Mouse (Mus musculus): ENCODE measurements around the gene Limch1. TPM values are rescaled to one million over a fixed set of nuclear protein-coding genes. Genes with fewer than 3 reads are reported as not detected.

Limch1 gene
- total and polyA plus RNA-seq, 2 experiments: 0.13 to 0.55 TPM

DNA sequence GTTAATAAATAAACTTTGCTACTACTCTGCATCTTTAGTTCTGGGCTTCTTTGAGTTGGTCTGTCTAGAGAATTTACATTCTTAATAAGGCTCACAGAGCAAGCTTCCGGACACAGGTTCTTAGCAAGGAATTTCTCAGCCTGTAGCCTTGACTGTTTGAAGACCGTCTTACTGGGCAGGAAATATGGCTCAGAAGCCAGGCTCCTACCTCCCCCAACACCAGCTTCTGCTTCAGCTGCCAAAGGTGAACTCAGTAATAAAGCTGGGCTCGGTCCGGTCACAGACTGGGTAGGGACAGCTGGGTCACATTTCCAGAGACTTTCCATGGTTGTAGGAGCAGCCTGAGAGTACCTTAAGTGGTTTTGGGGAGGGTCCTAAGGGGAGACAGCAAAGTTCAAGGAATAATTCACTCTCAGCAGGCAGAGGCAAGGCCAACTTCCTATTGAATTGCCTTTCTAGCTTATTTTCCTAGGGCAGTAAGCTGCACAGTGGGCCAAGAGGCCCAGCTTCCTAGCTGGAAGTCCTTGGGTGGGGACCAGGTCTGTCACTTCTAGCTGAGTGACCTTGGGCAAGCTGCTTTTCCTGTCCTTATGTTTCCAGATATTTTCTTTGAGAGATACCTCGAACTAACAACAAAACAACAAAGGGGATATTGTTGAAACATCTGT is 3.0 kb downstream of the Limch1 start:
- no peak for TF ChIP-seq POLR2A (IDR thresholded peaks at IDR 0.05; ENCODE audit: extremely low read depth, insufficient read depth, low read length)
- TF ChIP-seq CTCF (IDR thresholded peaks at IDR 0.05; ENCODE audit: low read depth, low read length): no peak

DNA sequence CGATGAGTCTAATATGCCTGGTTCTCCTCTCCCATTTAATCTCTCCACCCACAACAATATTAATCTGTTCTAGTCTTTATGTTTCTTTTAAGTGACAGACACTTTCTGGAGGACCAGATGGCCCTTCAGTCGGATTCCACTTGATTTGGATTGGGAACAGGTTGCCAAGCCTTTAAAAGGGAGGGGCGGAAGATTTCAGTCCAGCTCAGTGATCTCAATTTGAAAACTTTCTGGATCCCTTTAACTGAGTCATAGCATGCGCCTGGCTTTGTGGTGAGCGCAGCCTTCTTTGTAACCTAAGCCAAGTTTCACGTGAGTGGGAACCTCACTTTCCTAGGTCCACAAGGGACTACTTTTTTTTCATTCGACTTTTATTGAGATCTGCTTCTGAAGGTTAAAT is 5.0 kb downstream of the Limch1 start:
- Histone ChIP-seq H3K4me3 (ENCODE audit: insufficient read depth, low read depth, low read length) (no peak overlapping the region), H3K9ac (ENCODE audit: low read depth, low read length) (no peak overlapping the region), H3K27ac (replicated peaks; ENCODE audit: insufficient read depth, low read depth, low read length) (no peak overlapping the region), H3K27me3 (ENCODE audit: control insufficient read depth, insufficient read depth, low read length) (no peaks in the 10 kb centered on the region), H3K79me2 (ENCODE audit: control insufficient read depth, insufficient read depth, low read length) (no peaks in the 10 kb centered on the region), H3K4me1 (ENCODE audit: control insufficient read depth, insufficient read depth, low read length) (peaks cover 2% of the 10 kb centered on the region; the same call in 1 of the 2 replicates), H3K36me3 (ENCODE audit: control insufficient read depth, insufficient read depth, low read length) (no peaks in the 10 kb centered on the region)
- WGBS: 81% methylated on average over 7 of the region's 7 CpGs
- no peak for DNase-seq (ENCODE audit: extremely low read depth, low read depth, low spot score)
- no peak for TF ChIP-seq CTCF (IDR thresholded peaks at IDR 0.05; ENCODE audit: low read depth, low read length)
- TF ChIP-seq POLR2A (IDR thresholded peaks at IDR 0.05; ENCODE audit: extremely low read depth, insufficient read depth, low read length): no peak

More for the DNA sequence above, 3.0 kb downstream of the Limch1 start:
- no peaks in the 10 kb centered on the region for H3K27me3 ChIP-seq (ENCODE audit: control insufficient read depth, insufficient read depth, low read length)
- H3K4me1 ChIP-seq (ENCODE audit: control insufficient read depth, insufficient read depth, low read length): no peaks in the 10 kb centered on the region; the same call in 1 of the 2 replicates
- no peak overlapping the region for H3K9ac ChIP-seq (ENCODE audit: low read depth, low read length)
- H3K36me3 ChIP-seq (ENCODE audit: control insufficient read depth, insufficient read depth, low read length): no peaks in the 10 kb centered on the region
- no peak overlapping the region for H3K4me3 ChIP-seq (ENCODE audit: insufficient read depth, low read depth, low read length)
- DNase-seq (ENCODE audit: extremely low read depth, low read depth, low spot score): no peak
- 53% methylated on average over 5 of the region's 5 CpGs for WGBS
- H3K79me2 ChIP-seq (ENCODE audit: control insufficient read depth, insufficient read depth, low read length): no peaks in the 10 kb centered on the region
- H3K27ac ChIP-seq (replicated peaks; ENCODE audit: insufficient read depth, low read depth, low read length): peak overlapping the region; percentile 4

DNA sequence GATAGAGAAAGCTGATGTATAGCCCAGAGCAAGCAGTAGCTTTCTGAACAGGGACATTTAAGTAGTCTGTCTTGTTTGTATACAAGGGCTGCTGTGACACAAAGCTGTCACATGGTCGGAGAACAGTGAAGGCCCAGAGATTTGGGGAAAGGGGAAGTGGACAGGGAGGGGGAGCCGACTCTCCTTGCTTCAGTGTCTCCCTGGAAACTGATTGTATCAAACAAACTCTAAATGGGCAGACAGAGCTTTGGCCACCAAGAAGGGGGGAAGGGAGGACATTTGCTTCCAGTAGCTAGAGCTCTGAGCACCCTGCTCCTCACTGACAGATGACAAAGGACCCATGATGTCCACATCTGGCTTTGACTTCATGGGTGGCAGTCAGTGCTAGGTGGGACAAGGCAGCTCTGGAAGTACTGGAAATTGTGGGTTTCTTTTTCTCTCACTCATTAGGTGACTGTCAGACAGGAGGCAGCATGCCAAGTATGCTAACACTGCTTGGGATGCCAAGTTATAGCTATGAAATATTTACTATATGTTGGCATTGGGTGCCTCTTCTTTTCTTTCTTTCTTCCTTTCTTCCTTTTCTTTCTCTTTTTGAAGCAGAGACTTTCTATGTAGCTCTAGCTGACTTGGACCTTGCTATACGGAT is 5.8 kb downstream of the Limch1 start:
- H3K27me3 ChIP-seq (ENCODE audit: control insufficient read depth, insufficient read depth, low read length): no peaks in the 10 kb centered on the region
- H3K79me2 ChIP-seq (ENCODE audit: control insufficient read depth, insufficient read depth, low read length): no peaks in the 10 kb centered on the region
- no peak overlapping the region for H3K9ac ChIP-seq (ENCODE audit: low read depth, low read length)
- peaks cover 2% of the 10 kb centered on the region; the same call in 1 of the 2 replicates for H3K4me1 ChIP-seq (ENCODE audit: control insufficient read depth, insufficient read depth, low read length)
- no peaks in the 10 kb centered on the region for H3K36me3 ChIP-seq (ENCODE audit: control insufficient read depth, insufficient read depth, low read length)
- TF ChIP-seq CTCF (IDR thresholded peaks at IDR 0.05; ENCODE audit: low read depth, low read length): no peak
- TF ChIP-seq POLR2A (IDR thresholded peaks at IDR 0.05; ENCODE audit: extremely low read depth, insufficient read depth, low read length): no peak
- DNase-seq (ENCODE audit: extremely low read depth, low read depth, low spot score): no peak
- 40% methylated on average over 3 of the region's 3 CpGs for WGBS
- H3K27ac ChIP-seq (replicated peaks; ENCODE audit: insufficient read depth, low read depth, low read length): no peak overlapping the region
- no peak overlapping the region for H3K4me3 ChIP-seq (ENCODE audit: insufficient read depth, low read depth, low read length)

DNA sequence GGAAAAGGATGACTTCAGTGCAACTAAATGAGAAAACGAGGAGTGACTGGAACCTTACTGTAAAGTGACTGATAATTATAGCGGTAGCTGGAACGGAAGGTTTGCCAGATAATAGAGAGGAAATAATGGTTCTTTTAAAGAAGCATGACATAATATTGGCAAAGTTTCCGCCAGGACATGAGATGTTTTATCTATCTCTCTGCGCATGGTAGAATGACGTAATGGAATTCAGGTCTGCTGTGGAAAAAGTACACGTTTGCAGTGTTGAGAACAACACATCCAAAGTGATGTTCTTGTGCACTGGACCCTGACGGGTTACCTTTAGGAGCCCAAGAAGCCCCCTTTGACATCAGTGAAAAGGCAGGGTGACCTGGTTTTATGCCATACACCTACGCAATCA is 8.0 kb downstream of the Limch1 start:
- TF ChIP-seq POLR2A (IDR thresholded peaks at IDR 0.05; ENCODE audit: extremely low read depth, insufficient read depth, low read length) (no peak), CTCF (IDR thresholded peaks at IDR 0.05; ENCODE audit: low read depth, low read length) (no peak)

DNA sequence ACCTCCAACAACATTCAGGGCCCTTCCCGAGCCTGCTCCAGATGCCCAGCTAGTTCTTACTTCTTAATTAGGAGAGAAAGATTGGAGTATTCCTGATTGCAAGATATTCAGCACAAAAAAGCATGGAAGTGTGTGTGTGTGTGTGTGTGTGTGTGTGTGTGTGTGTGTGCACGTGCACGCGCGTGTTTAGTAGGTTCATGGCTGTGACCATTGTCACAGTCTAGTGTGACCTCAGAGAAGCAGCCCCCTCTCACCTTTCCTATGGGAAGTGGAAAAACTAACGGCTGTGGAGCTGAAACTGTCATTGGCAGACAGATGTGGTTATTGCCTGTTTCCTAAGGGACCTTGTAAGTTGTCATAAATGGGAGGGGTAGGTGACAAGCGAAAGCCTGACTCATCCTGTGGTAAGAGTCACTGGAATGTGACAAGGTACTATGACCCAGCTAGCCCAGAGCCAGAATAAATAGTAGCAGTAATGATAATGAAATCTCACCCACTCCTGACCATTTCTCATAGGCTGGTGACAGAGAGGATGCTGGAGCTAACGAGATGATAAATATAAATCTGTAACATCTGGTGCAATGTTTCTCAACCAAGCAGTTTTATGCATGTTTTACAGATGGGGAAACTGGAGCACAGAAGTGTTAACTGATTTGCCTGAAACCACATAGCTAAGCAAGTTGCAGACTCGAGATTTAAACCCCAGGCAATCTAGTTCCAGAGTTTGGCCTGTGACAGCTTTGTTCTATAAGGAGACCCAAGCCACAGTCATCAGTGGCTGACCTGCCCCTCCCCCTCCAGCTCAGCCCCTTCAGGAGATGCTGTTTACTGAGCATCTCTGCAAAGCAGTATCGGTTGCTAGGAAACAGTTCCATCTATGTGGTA is 11.4 kb downstream of the Limch1 start:
- no peak overlapping the region for H3K27ac ChIP-seq (replicated peaks; ENCODE audit: insufficient read depth, low read depth, low read length)
- no peak for DNase-seq (ENCODE audit: extremely low read depth, low read depth, low spot score)
- no peaks in the 10 kb centered on the region for H3K27me3 ChIP-seq (ENCODE audit: control insufficient read depth, insufficient read depth, low read length)
- H3K4me3 ChIP-seq (ENCODE audit: insufficient read depth, low read depth, low read length): no peak overlapping the region
- 69% methylated on average over 10 of the region's 10 CpGs for WGBS
- H3K79me2 ChIP-seq (ENCODE audit: control insufficient read depth, insufficient read depth, low read length): no peaks in the 10 kb centered on the region
- H3K4me1 ChIP-seq (ENCODE audit: control insufficient read depth, insufficient read depth, low read length): peaks cover 2% of the 10 kb centered on the region; the same call in 1 of the 2 replicates
- H3K9ac ChIP-seq (ENCODE audit: low read depth, low read length): no peak overlapping the region
- TF ChIP-seq CTCF (IDR thresholded peaks at IDR 0.05; ENCODE audit: low read depth, low read length): no peak
- no peak for TF ChIP-seq POLR2A (IDR thresholded peaks at IDR 0.05; ENCODE audit: extremely low read depth, insufficient read depth, low read length)
- no peaks in the 10 kb centered on the region for H3K36me3 ChIP-seq (ENCODE audit: control insufficient read depth, insufficient read depth, low read length)

More for the DNA sequence above, 8.0 kb downstream of the Limch1 start:
- Histone ChIP-seq H3K27ac (replicated peaks; ENCODE audit: insufficient read depth, low read depth, low read length) (no peak overlapping the region), H3K79me2 (ENCODE audit: control insufficient read depth, insufficient read depth, low read length) (no peaks in the 10 kb centered on the region), H3K9ac (ENCODE audit: low read depth, low read length) (no peak overlapping the region), H3K36me3 (ENCODE audit: control insufficient read depth, insufficient read depth, low read length) (no peaks in the 10 kb centered on the region), H3K4me1 (ENCODE audit: control insufficient read depth, insufficient read depth, low read length) (peaks cover 2% of the 10 kb centered on the region; the same call in 1 of the 2 replicates), H3K4me3 (ENCODE audit: insufficient read depth, low read depth, low read length) (no peak overlapping the region), H3K27me3 (ENCODE audit: control insufficient read depth, insufficient read depth, low read length) (no peaks in the 10 kb centered on the region)
- DNase-seq (ENCODE audit: extremely low read depth, low read depth, low spot score): peak; percentile 4
- WGBS: 72% methylated on average over 9 of the region's 9 CpGs
